Mouse (Mus musculus): Measurements from ENCODE around the gene Comp. TPM values are rescaled to one million over a fixed set of nuclear protein-coding genes. Genes with fewer than 3 reads are reported as not detected.

Gene Comp
- polyA plus RNA-seq (2014; fragmentation: Nextera tagmentation; extraction: Ambion mirVana) = 0.48 TPM in 1 of 2 replicates, not detected in the other

DNA sequence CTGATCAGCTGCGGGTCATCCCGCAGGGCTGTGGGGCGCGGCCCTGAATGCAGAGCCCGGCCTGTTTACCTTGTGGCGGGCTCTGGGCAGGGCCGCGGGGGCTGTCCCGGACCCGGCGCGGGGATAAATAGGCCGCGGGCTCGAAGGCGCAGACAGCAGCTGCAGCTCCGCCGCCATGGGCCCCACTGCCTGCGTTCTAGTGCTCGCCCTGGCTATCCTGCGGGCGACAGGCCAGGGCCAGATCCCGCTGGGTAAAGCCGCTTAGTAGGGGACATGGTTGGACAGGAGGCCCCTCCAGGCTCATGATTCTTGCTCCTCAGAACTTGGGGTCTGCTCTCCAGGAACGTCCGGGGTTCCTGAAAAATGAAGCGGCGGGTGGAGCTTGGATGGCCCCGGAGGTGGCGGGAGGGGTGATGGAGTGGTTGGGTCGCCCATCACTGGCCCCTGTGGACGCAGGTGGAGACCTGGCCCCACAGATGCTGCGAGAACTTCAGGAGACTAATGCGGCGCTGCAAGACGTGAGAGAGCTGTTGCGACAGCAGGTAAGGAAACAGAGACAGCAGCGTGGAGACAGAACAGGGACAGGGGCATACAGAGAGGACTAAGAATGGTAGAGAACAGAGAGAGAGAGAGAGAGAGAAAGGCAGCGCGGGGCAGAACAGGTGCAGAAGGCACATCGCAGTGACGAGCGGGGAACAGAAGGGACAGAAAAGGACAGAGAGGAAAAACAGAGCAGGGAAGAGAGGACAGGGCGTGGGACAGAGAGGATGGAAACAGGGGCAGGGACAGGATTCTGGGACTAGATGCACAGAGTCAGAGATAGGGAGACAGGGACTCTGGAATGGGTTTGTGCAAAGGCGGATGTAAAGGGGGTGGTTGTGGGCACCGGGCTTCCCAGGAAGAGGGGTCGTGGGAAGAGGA, at the start of gene Comp:
TSS of gene Comp (plus strand) at position 162 of the 921 bp plus-strand sequence.
- no peak for ATAC-seq
- no peak within 1 kb of the TSS for H3K9ac ChIP-seq (ENCODE audit: low read length)
- H3K27ac ChIP-seq (ENCODE audit: low read depth, low read length) = no peak within 1 kb of the TSS

DNA sequence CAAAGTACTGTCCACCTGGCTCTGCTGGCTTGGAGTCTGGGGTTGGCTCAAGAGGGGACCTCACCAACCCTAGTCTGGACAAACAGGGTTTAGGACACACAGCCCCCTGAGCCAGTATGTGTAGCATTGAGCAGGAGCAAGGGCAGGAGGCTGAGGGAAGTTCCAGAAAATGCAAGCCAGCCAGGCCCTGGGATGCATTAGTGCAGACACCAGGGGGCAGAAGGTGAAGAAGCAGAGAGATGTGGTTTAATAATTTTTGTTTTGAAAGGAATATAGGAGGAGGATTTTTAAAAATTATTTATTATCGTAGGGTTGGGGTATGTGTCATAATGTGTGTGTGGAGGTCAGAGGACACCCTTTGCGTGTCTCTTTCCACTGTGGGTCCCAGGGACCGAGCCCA, 49.6 kb upstream of the Comp start:
- no peak overlapping the region for H3K27ac ChIP-seq (ENCODE audit: low read depth, low read length)
- peaks cover 60% of the 10 kb centered on the region for H3K36me3 ChIP-seq (ENCODE audit: control insufficient read depth, insufficient read depth, low read length)
- H3K4me2 ChIP-seq (ENCODE audit: low read length) = no peak overlapping the region
- H3K4me3 ChIP-seq (ENCODE audit: low read depth, low read length) = no peak overlapping the region
- H3K9me3 ChIP-seq (replicated peaks; ENCODE audit: control insufficient read depth, low read length) = no peaks in the 10 kb centered on the region
- ATAC-seq (no peak), DNase-seq (ENCODE audit: low spot score) (no peak)
- no peaks in the 10 kb centered on the region for H3K27me3 ChIP-seq (replicated peaks; ENCODE audit: control insufficient read depth, insufficient read depth, low read length)
- no peaks in the 10 kb centered on the region for H3K4me1 ChIP-seq (ENCODE audit: control insufficient read depth, insufficient read depth, low read length)
- H3K9ac ChIP-seq (ENCODE audit: low read length) = no peak overlapping the region
- WGBS = 93% methylated on average over 3 of the region's 3 CpGs

More for the DNA sequence above, at the start of gene Comp:
- H3K27me3 ChIP-seq (replicated peaks; ENCODE audit: control insufficient read depth, insufficient read depth, low read length) = peaks cover 70% of the 10 kb centered on the region
- no peak for DNase-seq (ENCODE audit: low spot score)
- H3K36me3 ChIP-seq (ENCODE audit: control insufficient read depth, insufficient read depth, low read length) = no peaks in the 10 kb centered on the region
- no peaks in the 10 kb centered on the region for H3K9me3 ChIP-seq (replicated peaks; ENCODE audit: control insufficient read depth, low read length)
- peak within 1 kb of the TSS; percentile 42 for H3K4me2 ChIP-seq (ENCODE audit: low read length)
- peak within 1 kb of the TSS; percentile 25 for H3K4me3 ChIP-seq (ENCODE audit: low read depth, low read length)
- H3K4me1 ChIP-seq (ENCODE audit: control insufficient read depth, insufficient read depth, low read length) = peaks cover 5% of the 10 kb centered on the region; the same call in 1 of the 2 replicates
- 2% methylated on average over 47 of the region's 47 CpGs for WGBS

DNA sequence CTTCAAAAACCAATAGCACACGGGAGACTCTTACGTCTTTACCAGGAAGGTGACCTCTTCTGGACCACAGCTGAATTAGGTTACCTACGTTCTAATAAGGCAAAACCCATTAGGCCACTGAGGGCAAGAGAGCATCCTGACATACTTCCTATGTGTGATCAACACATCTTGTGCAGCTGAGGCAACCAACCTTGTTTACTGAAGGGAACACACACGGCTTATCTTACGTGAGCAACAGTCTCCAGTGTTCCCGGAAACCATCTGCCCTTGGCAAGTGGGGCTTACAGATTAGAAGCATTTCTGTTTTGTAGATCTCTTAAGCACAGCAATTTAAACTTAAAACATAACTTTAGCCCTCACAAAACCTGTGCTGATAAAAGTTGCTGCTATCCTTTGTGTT, 45.8 kb upstream of the Comp start:
- Histone ChIP-seq H3K9me3 (replicated peaks; ENCODE audit: control insufficient read depth, low read length) (no peaks in the 10 kb centered on the region), H3K27ac (ENCODE audit: low read depth, low read length) (no peak overlapping the region), H3K27me3 (replicated peaks; ENCODE audit: control insufficient read depth, insufficient read depth, low read length) (no peaks in the 10 kb centered on the region), H3K4me2 (ENCODE audit: low read length) (no peak overlapping the region), H3K36me3 (ENCODE audit: control insufficient read depth, insufficient read depth, low read length) (peaks cover 68% of the 10 kb centered on the region), H3K9ac (ENCODE audit: low read length) (no peak overlapping the region), H3K4me3 (ENCODE audit: low read depth, low read length) (no peak overlapping the region), H3K4me1 (ENCODE audit: control insufficient read depth, insufficient read depth, low read length) (peaks cover 18% of the 10 kb centered on the region)
- ATAC-seq (no peak), DNase-seq (ENCODE audit: low spot score) (no peak)
- WGBS = 93% methylated on average over 6 of the region's 6 CpGs

DNA sequence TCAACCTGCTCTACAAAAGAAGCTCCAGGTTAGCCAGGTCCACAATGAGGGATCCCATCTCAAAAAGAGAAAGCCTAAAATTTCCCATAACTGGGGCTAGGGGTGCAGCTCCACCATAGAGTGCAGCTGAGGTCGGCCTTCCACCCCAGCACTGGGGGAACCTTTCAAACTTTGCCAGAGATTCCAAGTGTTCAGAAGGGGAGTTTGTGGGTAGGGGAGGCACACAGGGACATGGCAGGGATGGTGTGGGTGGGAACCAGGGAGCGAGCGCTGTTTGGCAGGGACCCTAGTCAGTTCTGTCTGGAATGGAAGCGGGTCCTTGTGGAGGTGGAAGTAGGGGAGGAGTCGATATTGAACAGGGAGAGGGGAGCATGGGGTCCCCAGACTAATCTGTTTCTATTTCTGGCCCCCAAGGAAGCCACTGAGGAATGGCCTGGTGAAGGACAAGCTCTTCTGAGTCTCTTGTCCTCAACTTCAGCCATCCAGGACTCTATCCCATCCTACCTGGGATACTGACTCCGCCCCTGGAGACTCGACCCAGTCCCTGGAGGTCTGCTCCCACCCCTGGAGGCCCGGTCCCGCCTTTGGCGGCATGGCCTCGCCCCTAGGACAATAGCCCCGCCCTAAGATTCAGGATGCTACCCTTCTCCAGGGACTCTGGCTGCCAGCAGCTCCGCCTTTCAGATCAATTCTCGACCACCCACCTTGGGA, 44.1 kb upstream of the Comp start, which contains the start of gene Gdf1:
TSS of gene Gdf1 (plus strand) at position 694 of the 711 bp plus-strand sequence.
- Histone ChIP-seq H3K4me1 (ENCODE audit: control insufficient read depth, insufficient read depth, low read length) (peaks cover 18% of the 10 kb centered on the region), H3K9ac (ENCODE audit: low read length) (peak within 1 kb of the TSS; percentile 37), H3K9me3 (replicated peaks; ENCODE audit: control insufficient read depth, low read length) (no peaks in the 10 kb centered on the region), H3K4me3 (ENCODE audit: low read depth, low read length) (no peak within 1 kb of the TSS), H3K4me2 (ENCODE audit: low read length) (peak within 1 kb of the TSS; percentile 28; the same call in 1 of the 2 replicates), H3K27ac (ENCODE audit: low read depth, low read length) (no peak within 1 kb of the TSS), H3K27me3 (replicated peaks; ENCODE audit: control insufficient read depth, insufficient read depth, low read length) (no peaks in the 10 kb centered on the region), H3K36me3 (ENCODE audit: control insufficient read depth, insufficient read depth, low read length) (peaks cover 70% of the 10 kb centered on the region)
- ATAC-seq (no peak), DNase-seq (ENCODE audit: low spot score) (no peak)
- WGBS = 29% methylated on average over 14 of the region's 14 CpGs

DNA sequence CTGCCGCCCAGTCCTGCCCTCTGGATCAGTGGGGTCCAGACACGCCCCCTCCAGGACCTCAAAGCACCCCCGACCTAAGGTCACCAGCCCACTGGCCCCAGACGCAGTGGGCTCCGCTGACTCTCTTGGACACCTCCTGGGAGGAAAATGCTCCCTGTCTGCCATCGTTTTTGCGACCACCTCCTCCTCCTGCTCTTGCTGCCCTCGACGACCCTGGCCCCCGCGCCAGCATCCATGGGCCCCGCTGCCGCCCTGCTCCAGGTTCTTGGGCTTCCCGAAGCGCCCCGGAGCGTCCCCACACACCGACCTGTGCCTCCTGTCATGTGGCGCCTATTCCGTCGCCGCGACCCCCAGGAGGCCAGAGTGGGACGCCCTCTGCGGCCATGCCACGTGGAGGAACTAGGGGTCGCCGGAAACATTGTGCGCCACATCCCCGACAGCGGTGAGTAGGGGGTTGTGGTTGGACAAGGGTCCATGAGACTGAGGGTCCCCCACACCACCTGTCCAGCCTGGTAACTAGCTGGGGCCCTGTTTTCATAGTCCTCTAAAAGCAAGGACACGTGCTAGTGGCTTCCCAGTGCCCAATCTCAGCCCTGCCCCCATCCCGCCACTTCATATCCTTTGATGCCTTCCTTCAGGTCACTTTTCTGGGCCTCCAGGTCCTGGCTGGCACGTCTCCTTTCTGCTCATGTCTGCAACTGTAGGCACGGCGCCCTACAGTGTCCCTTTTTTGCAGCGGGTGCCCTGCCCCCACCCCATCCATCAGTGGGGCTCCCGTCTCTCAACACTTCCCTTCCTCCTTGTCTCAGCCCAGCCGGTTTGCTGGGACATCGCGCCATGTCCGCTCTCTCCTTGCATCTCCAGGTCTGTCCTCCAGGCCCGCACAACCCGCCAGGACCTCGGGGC, 43.3 kb upstream of the Comp start:
- Histone ChIP-seq H3K27me3 (replicated peaks; ENCODE audit: control insufficient read depth, insufficient read depth, low read length) (no peaks in the 10 kb centered on the region), H3K9ac (ENCODE audit: low read length) (peak overlapping the region; percentile 37), H3K4me1 (ENCODE audit: control insufficient read depth, insufficient read depth, low read length) (peaks cover 18% of the 10 kb centered on the region), H3K36me3 (ENCODE audit: control insufficient read depth, insufficient read depth, low read length) (peaks cover 71% of the 10 kb centered on the region), H3K4me3 (ENCODE audit: low read depth, low read length) (no peak overlapping the region), H3K27ac (ENCODE audit: low read depth, low read length) (no peak overlapping the region), H3K9me3 (replicated peaks; ENCODE audit: control insufficient read depth, low read length) (no peaks in the 10 kb centered on the region), H3K4me2 (ENCODE audit: low read length) (peak overlapping the region; percentile 28; the same call in 1 of the 2 replicates)
- WGBS = 9% methylated on average over 45 of the region's 45 CpGs
- no peak for DNase-seq (ENCODE audit: low spot score)
- peak; percentile 10 for ATAC-seq

DNA sequence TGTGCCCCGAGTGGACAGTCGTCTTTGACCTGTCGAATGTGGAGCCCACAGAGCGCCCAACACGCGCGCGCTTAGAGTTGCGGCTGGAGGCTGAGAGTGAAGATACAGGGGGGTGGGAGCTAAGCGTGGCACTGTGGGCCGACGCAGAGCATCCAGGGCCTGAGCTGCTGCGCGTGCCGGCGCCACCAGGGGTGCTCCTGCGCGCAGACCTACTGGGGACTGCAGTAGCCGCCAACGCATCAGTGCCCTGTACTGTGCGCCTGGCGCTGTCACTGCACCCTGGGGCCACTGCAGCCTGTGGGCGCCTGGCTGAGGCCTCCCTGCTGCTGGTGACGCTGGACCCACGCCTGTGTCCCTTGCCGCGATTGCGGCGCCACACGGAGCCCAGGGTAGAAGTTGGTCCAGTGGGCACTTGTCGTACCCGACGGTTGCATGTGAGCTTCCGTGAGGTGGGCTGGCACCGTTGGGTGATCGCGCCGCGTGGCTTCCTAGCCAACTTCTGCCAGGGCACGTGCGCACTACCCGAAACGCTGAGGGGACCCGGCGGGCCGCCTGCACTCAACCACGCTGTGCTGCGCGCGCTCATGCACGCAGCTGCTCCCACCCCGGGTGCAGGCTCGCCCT, 42.5 kb upstream of the Comp start:
- Histone ChIP-seq H3K9me3 (replicated peaks; ENCODE audit: control insufficient read depth, low read length) (no peaks in the 10 kb centered on the region), H3K36me3 (ENCODE audit: control insufficient read depth, insufficient read depth, low read length) (peaks cover 74% of the 10 kb centered on the region), H3K4me2 (ENCODE audit: low read length) (peak overlapping the region; percentile 28; the same call in 1 of the 2 replicates), H3K4me1 (ENCODE audit: control insufficient read depth, insufficient read depth, low read length) (peaks cover 18% of the 10 kb centered on the region), H3K4me3 (ENCODE audit: low read depth, low read length) (no peak overlapping the region), H3K27me3 (replicated peaks; ENCODE audit: control insufficient read depth, insufficient read depth, low read length) (no peaks in the 10 kb centered on the region), H3K9ac (ENCODE audit: low read length) (peak overlapping the region; percentile 37), H3K27ac (ENCODE audit: low read depth, low read length) (0 out of 2 replicates have a peak overlapping the region, but pooled peaks have one; percentile 5)
- ATAC-seq (peak; percentile 81), DNase-seq (ENCODE audit: low spot score) (peak; percentile 71)
- 30% methylated on average over 53 of the region's 53 CpGs for WGBS

DNA sequence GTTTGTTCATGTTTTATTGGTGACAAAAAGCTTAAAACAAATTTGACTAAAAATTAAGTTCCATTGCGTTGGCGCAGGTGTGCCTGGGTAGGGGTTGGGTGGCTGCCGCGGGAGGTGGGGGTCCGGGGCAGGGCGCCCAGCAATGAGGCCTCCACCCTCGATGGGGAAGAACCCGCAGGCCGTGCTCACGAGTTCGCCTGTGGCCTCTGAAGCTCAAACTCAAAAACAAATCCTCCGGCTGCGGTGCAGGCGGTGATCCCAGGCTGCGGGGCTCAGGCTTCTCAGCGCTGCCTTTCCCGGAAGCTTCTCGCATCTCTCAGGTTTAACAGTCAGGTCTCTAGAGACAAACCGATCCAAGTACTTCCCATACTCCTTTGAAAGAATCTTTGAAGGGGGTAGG, 41.8 kb upstream of the Comp start:
- no peak overlapping the region for H3K4me3 ChIP-seq (ENCODE audit: low read depth, low read length)
- peaks cover 18% of the 10 kb centered on the region for H3K4me1 ChIP-seq (ENCODE audit: control insufficient read depth, insufficient read depth, low read length)
- H3K27ac ChIP-seq (ENCODE audit: low read depth, low read length) = no peak overlapping the region
- 70% methylated on average over 19 of the region's 19 CpGs for WGBS
- H3K4me2 ChIP-seq (ENCODE audit: low read length) = 0 out of 2 replicates have a peak overlapping the region, but pooled peaks have one; percentile 1
- H3K9me3 ChIP-seq (replicated peaks; ENCODE audit: control insufficient read depth, low read length) = no peaks in the 10 kb centered on the region
- DNase-seq (ENCODE audit: low spot score) = no peak
- peaks cover 81% of the 10 kb centered on the region for H3K36me3 ChIP-seq (ENCODE audit: control insufficient read depth, insufficient read depth, low read length)
- peak overlapping the region; percentile 43; the same call in 1 of the 2 replicates for H3K9ac ChIP-seq (ENCODE audit: low read length)
- no peaks in the 10 kb centered on the region for H3K27me3 ChIP-seq (replicated peaks; ENCODE audit: control insufficient read depth, insufficient read depth, low read length)
- no peak for ATAC-seq

Data from forebrain, embryonic 14.5 days (tissue).